Mouse (Mus musculus) right cerebral cortex, postnatal 36 days (tissue): ENCODE data around the gene Slc12a6.

Source experiments
- DNase-seq, 2 experiments: peaks; one replicate each; pipeline ENCODE4 v3.0.0; 2022; ENCODE audit warnings: low spot score in 2 of 2, mixed read lengths in 1 of 2

The Slc12a6 gene

GRCm38 (mm10) chr2:112391346-112392000 is 125.8 kb downstream of the Slc12a6 start:
- no peak for DNase-seq

DNA sequence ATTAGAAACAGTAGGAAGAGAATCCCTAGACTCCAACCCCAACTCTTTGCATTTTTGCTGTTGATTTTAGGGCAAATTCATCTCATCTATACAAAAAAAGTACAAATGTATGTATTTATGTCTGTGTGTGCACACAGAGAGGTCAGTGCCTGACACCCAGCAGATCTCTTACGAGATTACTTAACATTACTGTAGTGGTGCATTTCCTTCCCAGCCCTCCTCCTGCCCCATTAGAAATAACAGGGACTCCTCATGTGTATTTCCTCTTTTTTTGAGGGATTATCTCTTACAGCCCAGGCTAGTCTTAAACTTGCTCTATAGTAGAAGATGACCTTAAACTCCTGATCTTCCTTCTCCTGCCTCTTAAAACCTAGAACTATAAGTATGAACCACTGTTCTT is 127.1 kb downstream of the Slc12a6 start:
- DNase-seq, result no peak

DNA sequence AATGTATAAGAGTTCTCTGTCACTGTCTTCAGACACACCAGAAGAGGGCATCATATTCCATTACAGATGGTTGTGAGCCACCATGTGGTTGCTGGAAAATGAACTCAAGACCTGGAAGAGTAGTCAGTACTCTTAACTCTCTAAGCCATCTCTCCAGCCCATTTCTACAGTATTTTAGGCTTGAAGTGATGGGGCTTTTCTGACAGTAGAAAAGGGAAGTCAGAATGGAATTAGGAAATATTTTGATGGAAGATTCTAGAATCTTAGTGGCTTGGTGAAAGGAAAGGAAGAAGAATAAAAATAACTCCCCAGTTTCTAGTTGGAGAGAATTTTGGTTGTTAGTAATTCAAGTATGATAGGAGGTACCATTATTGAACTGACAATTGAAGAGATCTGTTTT is 128.3 kb downstream of the Slc12a6 start:
- no peak for DNase-seq

DNA sequence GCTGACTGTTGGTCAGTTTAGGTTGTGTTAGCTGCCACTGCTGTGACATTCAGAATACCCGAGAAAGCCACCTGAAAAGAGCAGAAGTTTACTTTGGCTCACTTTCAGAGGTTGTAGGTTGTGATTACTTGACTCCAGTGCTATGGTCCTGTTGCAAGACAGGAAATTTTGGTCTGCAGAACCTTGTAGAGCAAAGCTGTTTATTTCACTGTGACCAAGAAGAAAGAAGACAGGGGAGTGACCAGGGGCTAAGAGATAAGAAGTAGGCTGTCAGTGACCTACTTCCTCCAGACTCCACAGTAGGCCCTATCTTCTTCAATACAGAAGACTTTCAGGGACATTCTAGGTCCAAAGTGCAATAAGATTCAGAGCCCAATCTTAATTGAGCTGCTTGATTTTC is 131.0 kb downstream of the Slc12a6 start:
- DNase-seq, result no peak

DNA sequence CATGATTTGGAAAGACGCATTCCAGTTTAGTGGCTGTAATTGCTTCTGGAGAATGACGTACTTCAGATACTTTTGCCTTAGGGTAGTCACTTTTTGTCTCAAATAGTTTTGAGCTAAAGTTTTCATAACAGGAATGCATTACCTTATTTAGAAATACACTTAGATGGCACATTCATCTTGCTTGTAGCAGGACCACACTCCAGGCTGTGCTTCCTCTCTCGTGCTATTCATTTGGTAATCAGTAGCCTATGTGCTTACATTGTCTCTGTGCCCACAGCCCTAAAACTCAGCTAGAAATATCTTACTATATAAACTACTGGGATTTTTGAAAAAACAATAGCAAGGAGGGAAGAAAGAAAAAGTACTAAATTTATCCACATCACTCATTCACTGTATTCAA is 141.4 kb downstream of the Slc12a6 start:
- no peak for DNase-seq
